Mouse (Mus musculus) CH12.LX (cell line): ENCODE data around the gene Fastkd2.

Experiments
- CTCF ChIP-seq, 2 experiments: IDR thresholded peaks in 1 of 2; conservative IDR thresholded peaks in 1 of 2; 2 replicates each; pipeline ENCODE4 v1.5.1; 2011 to 2012; ENCODE audit warnings: low read depth in 2 of 2, low read length in 2 of 2, improper control_type of control experiment in 1 of 2, inconsistent platforms in 1 of 2, mild to moderate bottlenecking in 1 of 2, moderate library complexity in 1 of 2
- JUN ChIP-seq: IDR thresholded peaks from 2 replicates; pipeline ENCODE4 v1.6.1; 2011; ENCODE audit warnings: low read depth, mild to moderate bottlenecking, low read length, improper control_type of control experiment, moderate library complexity; ENCODE audit not compliant: insufficient read depth
- MAFK ChIP-seq: IDR thresholded peaks from 2 replicates; pipeline ENCODE4 v1.6.1; 2011; ENCODE audit warnings: low read length, improper control_type of control experiment; ENCODE audit not compliant: insufficient replicate concordance
- POLR2A ChIP-seq: IDR thresholded peaks from 2 replicates; pipeline ENCODE4 v1.6.1; 2011; ENCODE audit warnings: low read depth, mild to moderate bottlenecking, improper control_type of control experiment, low read length
- POLR2AphosphoS2 ChIP-seq: IDR thresholded peaks from 2 replicates; pipeline ENCODE4 v1.6.1; 2011; ENCODE audit warnings: low read depth, low read length, improper control_type of control experiment
- TBP ChIP-seq: conservative IDR thresholded peaks from 2 replicates; pipeline ENCODE4 v1.6.1; 2011; ENCODE audit warnings: low read depth, low read length, improper control_type of control experiment
- USF1 ChIP-seq: IDR thresholded peaks from 2 replicates; pipeline ENCODE4 v1.6.1; 2014; ENCODE audit warnings: low read depth, mild to moderate bottlenecking, inconsistent platforms, low read length, improper control_type of control experiment
- ZNF384 ChIP-seq: IDR thresholded peaks from 2 replicates; pipeline ENCODE4 v1.6.1; 2012; ENCODE audit warnings: low read depth, low read length, improper control_type of control experiment, inconsistent platforms

DNA sequence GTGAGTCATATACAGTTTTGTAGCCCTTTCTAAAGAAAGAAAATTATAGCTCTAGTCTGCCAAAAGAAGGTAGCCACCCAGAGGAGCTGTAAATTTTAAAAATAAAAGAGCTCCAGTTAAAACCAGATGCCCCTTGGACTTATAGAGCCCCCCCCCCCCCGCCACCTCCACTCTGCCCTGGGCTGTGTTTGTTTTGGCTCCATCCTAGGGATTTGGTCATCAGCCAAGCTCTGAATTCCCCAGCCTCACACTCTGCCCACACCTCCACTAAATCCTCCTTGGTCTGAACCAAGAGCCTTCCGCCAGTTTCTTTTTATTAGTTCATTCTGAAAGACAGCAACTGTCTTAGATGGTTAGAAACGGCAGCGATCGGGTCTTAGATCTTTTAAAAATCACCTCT is 24.7 kb upstream of the Fastkd2 start:
- TF ChIP-seq JUN (no peak), POLR2A (no peak), CTCF (conservative IDR thresholded peaks at IDR 0.05 in 1 of 2, IDR thresholded peaks at IDR 0.05 in 1 of 2; ENCODE audit: low read depth in 2 of 2, low read length in 2 of 2) (no peak), MAFK (no peak), POLR2AphosphoS2 (no peak), TBP (no peak), USF1 (no peak), ZNF384 (no peak)
